Mouse (Mus musculus) neural tube, embryonic 14.5 days (tissue): ENCODE results near the gene Ak8. TPM values are rescaled to one million over a fixed set of nuclear protein-coding genes. Genes with fewer than 3 reads are reported as not detected.
A peak's percentile ranks its signal among the peaks of the same experiment; 100 is the strongest.

Source experiments
- ATAC-seq: fragments of 200-750 bp; cut with Nextera tagmentation; 2 replicates; pipeline ENCODE4 v1.8.0; 2017; ENCODE audit warnings: low read depth, mild to moderate bottlenecking, moderate TSS enrichment, moderate library complexity
- H3K27ac ChIP-seq: fragments of 300-500 bp; sonication (generic); 2 replicates; pipeline ENCODE4 v1.5.1; 2014; ENCODE audit warnings: low read depth, mild to moderate bottlenecking, control low read depth, low read length, moderate library complexity, mixed read lengths
- H3K27me3 ChIP-seq: fragments of 300-500 bp; sonication (generic); 2 replicates; pipeline ENCODE4 v1.6.1; 2014; ENCODE audit warnings: low read length; ENCODE audit not compliant: control insufficient read depth, insufficient read depth
- H3K36me3 ChIP-seq: fragments of 300-500 bp; sonication (generic); 2 replicates; pipeline ENCODE4 v1.6.1; 2014; ENCODE audit warnings: low read length, mixed read lengths; ENCODE audit not compliant: control insufficient read depth, insufficient read depth
- H3K4me1 ChIP-seq: fragments of 300-500 bp; sonication (generic); 2 replicates; pipeline ENCODE4 v1.6.1; 2014; ENCODE audit warnings: low read length; ENCODE audit not compliant: control insufficient read depth, insufficient read depth
- H3K4me2 ChIP-seq: fragments of 300-500 bp; sonication (generic); 2 replicates; pipeline ENCODE4 v1.6.1; 2014; ENCODE audit warnings: mild to moderate bottlenecking, low read depth, low read length, control low read depth
- H3K4me3 ChIP-seq: fragments of 300-500 bp; sonication (generic); 2 replicates; pipeline ENCODE4 v1.5.1; 2014; ENCODE audit warnings: low read depth, low read length, control low read depth, mixed read lengths
- H3K9ac ChIP-seq: fragments of 300-500 bp; sonication (generic); replicated peaks from 2 replicates; pipeline ENCODE4 v1.6.1; 2014; ENCODE audit warnings: low read depth, mild to moderate bottlenecking, control low read depth, low read length, mixed read lengths
- H3K9me3 ChIP-seq: fragments of 300-500 bp; sonication (generic); 2 replicates; pipeline ENCODE4 v1.6.1; 2016; ENCODE audit warnings: low read length; ENCODE audit not compliant: control insufficient read depth
- WGBS: fragments of 180-500 bp; shearing (Covaris S2); extraction: QIAGEN DNeasy Blood & Tissue Kit; methylation state at CpG from one replicate; pipeline ENCODE4 v1.1.7; 2014; 5-methylcytosine and 5-hydroxymethylcytosine counted together
- polyA plus RNA-seq: library from polyadenylated mRNA; unstranded; fragments of >200 nt; fragmentation: Nextera tagmentation; extraction: Ambion mirVana; gene quantifications from 2 replicates; pipeline ENCODE4 v1.2.1, GENCODE M21; 2014

The Ak8 gene
- polyA plus RNA-seq, 1 experiment from 2014 or later: 1.5 TPM

- Histone ChIP-seq H3K27me3 (no peaks in the 10 kb centered on the region), H3K4me3 (no peak overlapping the region), H3K4me2 (no peak overlapping the region), H3K27ac (no peak overlapping the region), H3K4me1 (no peaks in the 10 kb centered on the region), H3K9ac (no peak overlapping the region), H3K9me3 (no peaks in the 10 kb centered on the region), H3K36me3 (peaks cover 66% of the 10 kb centered on the region)
- WGBS: 44% methylated on average over 4 of the region's 4 CpGs
- no peak for ATAC-seq
Observed at GRCm38 (mm10) chr2:28829265-28829664, 129.3 kb downstream of the Ak8 start.

DNA sequence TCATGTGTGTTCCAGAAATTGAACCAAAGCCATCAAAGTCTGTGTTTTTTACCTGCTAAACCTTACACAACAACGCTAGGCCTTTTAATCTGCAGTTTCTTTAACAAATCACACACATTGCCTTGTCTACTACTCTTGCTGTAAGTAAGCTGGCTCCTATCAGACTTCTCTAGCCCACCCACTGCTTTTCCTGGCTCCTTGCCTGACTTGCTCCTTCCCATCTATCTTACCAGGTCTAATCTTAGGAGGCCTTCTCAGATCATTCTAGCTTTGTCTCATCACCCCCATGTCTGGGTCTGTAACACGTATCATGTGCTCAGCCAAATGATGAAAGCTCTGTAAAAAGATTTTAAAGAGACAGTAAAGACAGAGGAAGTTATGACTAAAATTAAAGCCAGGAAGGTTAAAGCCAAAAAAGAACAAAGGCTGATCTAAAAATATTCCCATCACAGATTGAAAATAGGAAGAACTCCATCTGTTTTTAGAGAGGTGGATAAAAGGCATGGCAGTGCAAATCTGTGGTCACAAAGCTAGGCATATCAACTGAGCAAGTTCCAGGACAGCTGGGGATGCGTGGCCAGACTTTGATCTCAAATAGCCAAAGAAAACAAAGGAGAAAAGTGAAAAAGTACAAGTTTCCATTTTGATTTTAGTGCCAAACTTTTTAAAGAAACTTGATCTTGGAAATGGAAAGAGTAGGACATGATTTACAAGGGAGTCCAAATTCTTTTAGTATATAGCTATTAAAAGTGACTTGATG lies 136.4 kb downstream of the Ak8 start:
- Histone ChIP-seq H3K36me3 (peaks cover 19% of the 10 kb centered on the region), H3K27ac (no peak overlapping the region), H3K4me3 (no peak overlapping the region), H3K9me3 (no peaks in the 10 kb centered on the region), H3K4me1 (peaks cover 22% of the 10 kb centered on the region), H3K9ac (no peak overlapping the region), H3K4me2 (no peak overlapping the region), H3K27me3 (no peaks in the 10 kb centered on the region)
- 77% methylated on average over 3 of the region's 3 CpGs for WGBS
- ATAC-seq: no peak

DNA sequence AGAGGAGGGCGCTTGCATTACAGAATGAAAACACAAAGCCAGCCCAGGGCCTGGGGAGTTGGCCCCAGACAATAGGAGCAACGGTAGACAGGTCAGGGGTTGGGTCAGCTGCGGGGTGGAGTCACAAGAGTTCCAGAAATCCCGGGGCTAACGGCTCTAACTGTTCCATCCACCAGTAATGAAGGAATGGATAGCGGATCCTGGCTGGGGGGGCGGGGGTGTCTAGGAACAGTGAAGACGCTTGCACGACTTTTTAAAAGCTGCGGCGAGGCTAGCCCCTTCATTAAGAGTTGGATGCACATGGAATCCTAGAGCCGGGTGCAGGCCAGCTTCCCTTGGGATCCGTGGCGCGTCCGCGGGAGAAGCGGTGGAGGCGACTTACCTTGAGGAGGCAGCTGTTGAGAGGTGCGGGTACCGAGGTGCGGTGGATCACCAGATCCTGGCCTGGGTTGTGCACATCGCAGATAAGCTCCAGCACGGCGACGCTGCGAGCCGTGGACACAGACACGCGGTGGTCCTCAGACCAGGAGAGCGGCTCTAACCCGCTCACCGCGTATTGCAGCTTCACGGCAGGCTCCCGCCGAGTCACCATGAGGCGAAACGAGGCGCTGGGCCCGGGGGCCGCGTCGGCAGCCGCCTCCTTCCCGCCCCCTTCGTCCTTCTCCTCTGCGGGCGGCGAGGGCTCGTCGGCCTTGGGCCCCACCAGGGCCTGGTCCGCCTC lies 139.7 kb downstream of the Ak8 start:
- under 1% methylated on average over 52 of the region's 53 CpGs for WGBS
- H3K4me3 ChIP-seq: peak overlapping the region; percentile 89
- ATAC-seq: peak; percentile 60
- peak overlapping the region; percentile 81 for H3K9ac ChIP-seq
- no peaks in the 10 kb centered on the region for H3K9me3 ChIP-seq
- peak overlapping the region; percentile 93 for H3K4me2 ChIP-seq
- no peaks in the 10 kb centered on the region; the same call in 1 of the 2 replicates for H3K36me3 ChIP-seq
- no peaks in the 10 kb centered on the region for H3K27me3 ChIP-seq
- H3K27ac ChIP-seq: peak overlapping the region; percentile 66
- H3K4me1 ChIP-seq: peaks cover 32% of the 10 kb centered on the region

DNA sequence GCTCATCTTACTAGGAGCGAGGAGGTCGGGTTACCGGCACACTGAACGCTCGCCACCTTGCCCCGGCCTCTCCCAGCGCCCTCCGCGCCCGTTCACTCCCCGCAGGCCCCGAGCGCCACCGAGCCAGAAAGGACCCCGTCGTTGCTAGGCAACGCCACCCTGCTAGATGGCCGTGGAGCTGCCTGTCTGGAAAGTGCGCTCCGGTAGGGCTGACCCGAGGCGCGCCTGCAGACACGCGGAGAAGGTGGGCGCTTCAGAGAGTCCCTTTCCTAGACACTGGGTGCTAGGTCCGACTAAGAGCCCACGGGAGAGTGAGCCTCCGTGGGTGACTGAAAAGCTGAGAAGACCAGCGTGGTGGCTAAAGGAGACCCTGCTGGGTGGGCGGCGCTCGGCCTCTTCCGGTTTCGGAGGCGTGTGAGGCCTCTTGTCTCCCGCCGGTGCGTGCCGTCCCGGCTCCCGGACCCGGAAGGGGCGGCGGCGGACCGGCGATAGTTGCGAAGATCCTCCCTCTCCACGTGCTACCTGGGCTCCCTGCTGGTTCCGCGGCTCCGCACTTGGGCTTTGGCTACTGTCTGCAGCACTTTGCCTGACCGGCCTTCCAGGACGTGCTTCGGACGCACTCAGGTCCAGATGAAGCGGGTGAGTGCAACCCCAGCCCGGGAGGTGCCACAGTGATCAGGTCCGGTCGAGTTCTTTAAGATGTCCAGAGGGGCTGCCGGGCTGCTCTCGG lies 140.4 kb downstream of the Ak8 start, which contains the start of the genes Gtf3c4 and Ddx31:
Gtf3c4 (minus strand) TSS at position 139 of the 730 bp plus-strand sequence.
Ddx31 (plus strand) TSS at position 185 of the 730 bp plus-strand sequence.
- 1% methylated on average over 63 of the region's 63 CpGs for WGBS
- H3K4me1 ChIP-seq: peaks cover 32% of the 10 kb centered on the region

DNA sequence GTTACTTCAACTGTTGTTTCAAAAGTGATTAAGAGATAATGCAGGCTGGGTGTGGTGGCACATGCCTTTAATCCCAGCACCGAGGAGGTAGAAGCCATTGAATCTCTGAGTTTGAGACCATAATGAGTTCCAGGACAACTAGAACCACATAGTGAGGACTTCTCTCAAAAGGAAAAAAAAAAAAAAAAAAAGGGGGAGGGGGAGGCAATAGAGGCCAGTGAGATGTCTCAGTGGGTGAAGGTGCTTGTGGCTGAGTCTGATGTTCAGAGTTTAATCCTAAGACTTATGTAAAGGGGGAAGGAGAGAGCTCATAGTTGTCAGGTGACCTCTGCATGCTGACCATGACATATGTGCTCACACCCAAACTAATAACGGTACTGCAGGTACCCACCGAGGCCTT lies 142.1 kb downstream of the Ak8 start:
- Histone ChIP-seq H3K27ac (no peak overlapping the region), H3K9me3 (no peaks in the 10 kb centered on the region), H3K4me2 (peak overlapping the region; percentile 84; the same call in 1 of the 2 replicates), H3K27me3 (no peaks in the 10 kb centered on the region), H3K4me1 (peaks cover 29% of the 10 kb centered on the region), H3K9ac (0 out of 2 replicates have a peak overlapping the region, but pooled peaks have one; percentile 81), H3K36me3 (peaks cover 5% of the 10 kb centered on the region; the same call in 1 of the 2 replicates), H3K4me3 (no peak overlapping the region)
- 84% methylated on average over 3 of the region's 3 CpGs for whole genome bisulfite sequencing
- ATAC-seq: no peak

More for the DNA sequence above, 140.4 kb downstream of the Ak8 start, which contains the start of the genes Gtf3c4 and Ddx31:
- Histone ChIP-seq H3K4me2 (peak within 1 kb of the TSS; percentile 93), H3K9me3 (no peaks in the 10 kb centered on the region), H3K36me3 (no peaks in the 10 kb centered on the region), H3K27ac (peak within 1 kb of the TSS; percentile 66), H3K27me3 (no peaks in the 10 kb centered on the region), H3K4me3 (peak within 1 kb of the TSS; percentile 89), H3K9ac (peak within 1 kb of the TSS; percentile 81)
- peak; percentile 97 for ATAC-seq

- no peak for ATAC-seq
- 91% methylated on average over 2 of the region's 2 CpGs for WGBS
- no peak overlapping the region for H3K27ac ChIP-seq
- H3K4me2 ChIP-seq: no peak overlapping the region
- no peak overlapping the region for H3K9ac ChIP-seq
- H3K4me1 ChIP-seq: no peaks in the 10 kb centered on the region
- H3K27me3 ChIP-seq: no peaks in the 10 kb centered on the region
- no peak overlapping the region for H3K4me3 ChIP-seq
- H3K36me3 ChIP-seq: peaks cover 29% of the 10 kb centered on the region; the same call in 1 of the 2 replicates
- no peaks in the 10 kb centered on the region for H3K9me3 ChIP-seq
Observed at GRCm38 (mm10) chr2:28848879-28849278, 148.9 kb downstream of the Ak8 start.

GRCm38 (mm10) chr2:28852594-28852993 lies 152.6 kb downstream of the Ak8 start:
- WGBS: 93% methylated on average over 3 of the region's 3 CpGs
- Histone ChIP-seq H3K36me3 (peaks cover 26% of the 10 kb centered on the region; the same call in 1 of the 2 replicates), H3K4me2 (no peak overlapping the region), H3K27me3 (no peaks in the 10 kb centered on the region), H3K4me3 (no peak overlapping the region), H3K4me1 (no peaks in the 10 kb centered on the region), H3K9me3 (no peaks in the 10 kb centered on the region), H3K27ac (no peak overlapping the region), H3K9ac (no peak overlapping the region)
- no peak for ATAC-seq

DNA sequence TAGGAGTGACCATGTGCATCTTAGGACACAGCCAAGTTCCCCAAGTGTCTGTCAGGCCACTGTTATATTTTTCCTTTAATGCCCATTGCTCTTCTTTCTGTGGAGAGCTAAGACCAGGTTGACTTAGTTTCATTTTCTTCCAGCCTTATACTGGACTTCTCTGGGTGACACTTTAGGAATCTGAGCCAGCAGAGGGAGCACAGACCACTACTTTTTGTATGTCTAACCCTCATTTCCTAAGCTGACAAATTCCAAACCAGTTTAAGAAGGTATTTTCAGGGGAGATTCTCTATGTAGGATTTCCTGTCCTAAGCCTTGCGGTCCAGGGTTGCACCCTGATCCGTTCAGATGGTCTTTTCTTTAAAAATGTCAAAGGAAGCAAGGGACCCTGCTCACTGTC lies 155.8 kb downstream of the Ak8 start:
- H3K36me3 ChIP-seq: peaks cover 32% of the 10 kb centered on the region; the same call in 1 of the 2 replicates

More for the DNA sequence above, 155.8 kb downstream of the Ak8 start:
- Histone ChIP-seq H3K4me2 (no peak overlapping the region), H3K9me3 (no peaks in the 10 kb centered on the region), H3K4me1 (no peaks in the 10 kb centered on the region), H3K27ac (no peak overlapping the region), H3K9ac (no peak overlapping the region), H3K4me3 (no peak overlapping the region), H3K27me3 (no peaks in the 10 kb centered on the region)
- WGBS: 98% methylated on average over 2 of the region's 2 CpGs
- no peak for ATAC-seq
